Mouse (Mus musculus) CH12.LX (cell line): ENCODE results near the gene Tnfrsf4. TPM values are rescaled to one million over a fixed set of nuclear protein-coding genes. Genes with fewer than 3 reads are reported as not detected.
A peak's percentile ranks its signal among the peaks of the same experiment; 100 is the strongest.

Experiments used
- DNase-seq: peaks from one replicate; pipeline ENCODE4 v3.0.0-alpha.2; 2013; ENCODE audit errors: extremely low read depth
- H3K27ac ChIP-seq: 2 replicates; pipeline ENCODE4 v1.5.1; 2012; ENCODE audit warnings: low read depth, mild to moderate bottlenecking, control low read depth, moderate library complexity; ENCODE audit not compliant: insufficient read depth
- H3K27me3 ChIP-seq: replicated peaks from 2 replicates; pipeline ENCODE3; 2012; ENCODE audit warnings: inconsistent platforms
- H3K36me3 ChIP-seq, 2 experiments: replicated peaks in 1 of 2; 2 replicates each; pipeline versions ENCODE3 to v1.6.1; 2012; ENCODE audit warnings: inconsistent platforms in 1 of 2, low read length in 1 of 2, mild to moderate bottlenecking in 1 of 2, mixed read lengths in 1 of 2, moderate library complexity in 1 of 2; ENCODE audit not compliant: control insufficient read depth in 1 of 2, insufficient read depth in 1 of 2
- H3K4me1 ChIP-seq, 2 experiments: 2 replicates each; pipeline ENCODE4 v1.6.1; 2012; ENCODE audit warnings: inconsistent platforms in 1 of 2, moderate library complexity in 1 of 2; ENCODE audit not compliant: insufficient read depth in 2 of 2, control insufficient read depth in 1 of 2
- H3K4me2 ChIP-seq: 2 replicates; pipeline ENCODE4 v1.6.1; 2012; ENCODE audit warnings: low read depth, mild to moderate bottlenecking, control low read depth; ENCODE audit not compliant: poor library complexity, insufficient read depth, severe bottlenecking
- H3K4me3 ChIP-seq, 3 experiments: fragments of 150-350 bp in 1 of 3; sonication (generic) in 1 of 3; replicated peaks in 1 of 3; 2 replicates each; pipeline versions ENCODE3 to v1.5.1; 2011 to 2012; ENCODE audit warnings: low read depth in 2 of 3, low read length in 2 of 3, mild to moderate bottlenecking in 2 of 3, moderate library complexity in 2 of 3, control low read depth in 1 of 3, improper control_type of control experiment in 1 of 3, inconsistent platforms in 1 of 3, mixed read lengths in 1 of 3; ENCODE audit not compliant: poor library complexity in 1 of 3
- H3K79me2 ChIP-seq: replicated peaks from 2 replicates; pipeline ENCODE4 v1.6.1; 2012; ENCODE audit warnings: mild to moderate bottlenecking, moderate library complexity; ENCODE audit not compliant: control insufficient read depth, poor library complexity, insufficient read depth, severe bottlenecking; ENCODE audit errors: extremely low read depth
- H3K9ac ChIP-seq: 2 replicates; pipeline ENCODE4 v1.6.1; 2012; ENCODE audit warnings: low read depth, mild to moderate bottlenecking, control low read depth, moderate library complexity; ENCODE audit not compliant: insufficient read depth
- H3K9me3 ChIP-seq: replicated peaks from 2 replicates; pipeline ENCODE3; 2012; ENCODE audit warnings: low read length, inconsistent platforms, mixed read lengths
- BHLHE40 ChIP-seq: IDR thresholded peaks from 2 replicates; pipeline ENCODE4 v1.6.1; 2011; ENCODE audit warnings: mild to moderate bottlenecking, low read depth, low read length, improper control_type of control experiment
- CHD1 ChIP-seq: IDR thresholded peaks from 2 replicates; pipeline ENCODE4 v1.6.1; 2012; ENCODE audit warnings: low read depth, low read length, improper control_type of control experiment, inconsistent platforms
- CHD2 ChIP-seq: IDR thresholded peaks from 2 replicates; pipeline ENCODE4 v1.6.1; 2011; ENCODE audit warnings: low read length, improper control_type of control experiment
- ELF1 ChIP-seq: IDR thresholded peaks from 2 replicates; pipeline ENCODE4 v1.6.1; 2014; ENCODE audit warnings: low read depth, mild to moderate bottlenecking, inconsistent platforms, low read length, improper control_type of control experiment
- EP300 ChIP-seq: IDR thresholded peaks from 2 replicates; pipeline ENCODE4 v1.6.1; 2011; ENCODE audit warnings: low read length, improper control_type of control experiment
- ETS1 ChIP-seq: conservative IDR thresholded peaks from 2 replicates; pipeline ENCODE4 v1.6.1; 2012; ENCODE audit warnings: low read depth, mild to moderate bottlenecking, inconsistent platforms, low read length, improper control_type of control experiment, moderate library complexity
- GABPA ChIP-seq: IDR thresholded peaks from 2 replicates; pipeline ENCODE4 v1.6.1; 2012; ENCODE audit warnings: low read depth, low read length, improper control_type of control experiment, inconsistent platforms; ENCODE audit not compliant: insufficient replicate concordance
- HCFC1 ChIP-seq: IDR thresholded peaks from 2 replicates; pipeline ENCODE4 v1.6.1; 2012; ENCODE audit warnings: low read depth, mild to moderate bottlenecking, inconsistent platforms, low read length, improper control_type of control experiment
- IRF4 ChIP-seq: IDR thresholded peaks from 2 replicates; pipeline ENCODE4 v1.6.1; 2014; ENCODE audit warnings: low read depth, mild to moderate bottlenecking, inconsistent platforms, low read length, improper control_type of control experiment
- JUND ChIP-seq: conservative IDR thresholded peaks from 2 replicates; pipeline ENCODE4 v1.6.1; 2011; ENCODE audit warnings: low read depth, low read length, improper control_type of control experiment
- MAFK ChIP-seq: IDR thresholded peaks from 2 replicates; pipeline ENCODE4 v1.6.1; 2011; ENCODE audit warnings: low read length, improper control_type of control experiment; ENCODE audit not compliant: insufficient replicate concordance
- MAX ChIP-seq: IDR thresholded peaks from 2 replicates; pipeline ENCODE4 v1.6.1; 2011; ENCODE audit warnings: low read length, improper control_type of control experiment
- MAZ ChIP-seq: IDR thresholded peaks from 2 replicates; pipeline ENCODE4 v1.6.1; 2012; ENCODE audit warnings: low read depth, mild to moderate bottlenecking, inconsistent platforms, low read length, improper control_type of control experiment, moderate library complexity
- NELFE ChIP-seq: IDR thresholded peaks from 2 replicates; pipeline ENCODE4 v1.6.1; 2011; ENCODE audit warnings: low read depth, low read length, improper control_type of control experiment
- PAX5 ChIP-seq: IDR thresholded peaks from 2 replicates; pipeline ENCODE4 v1.6.1; 2012; ENCODE audit warnings: low read length, inconsistent platforms, mixed read lengths
- POLR2AphosphoS2 ChIP-seq: IDR thresholded peaks from 2 replicates; pipeline ENCODE4 v1.6.1; 2011; ENCODE audit warnings: low read depth, low read length, improper control_type of control experiment
- RCOR1 ChIP-seq: conservative IDR thresholded peaks from 2 replicates; pipeline ENCODE4 v1.6.1; 2012; ENCODE audit warnings: low read depth, mild to moderate bottlenecking, inconsistent platforms, low read length, improper control_type of control experiment
- SIN3A ChIP-seq: IDR thresholded peaks from 2 replicates; pipeline ENCODE4 v1.6.1; 2012; ENCODE audit warnings: low read length, improper control_type of control experiment, inconsistent platforms
- TBP ChIP-seq: conservative IDR thresholded peaks from 2 replicates; pipeline ENCODE4 v1.6.1; 2011; ENCODE audit warnings: low read depth, low read length, improper control_type of control experiment
- UBTF ChIP-seq: IDR thresholded peaks from 2 replicates; pipeline ENCODE4 v1.6.1; 2012; ENCODE audit warnings: low read depth, mild to moderate bottlenecking, inconsistent platforms, low read length, improper control_type of control experiment, moderate library complexity
- USF1 ChIP-seq: IDR thresholded peaks from 2 replicates; pipeline ENCODE4 v1.6.1; 2014; ENCODE audit warnings: low read depth, mild to moderate bottlenecking, inconsistent platforms, low read length, improper control_type of control experiment
- ZC3H11A ChIP-seq: IDR thresholded peaks from 2 replicates; pipeline ENCODE4 v1.6.1; 2012; ENCODE audit warnings: low read depth, mild to moderate bottlenecking, inconsistent platforms, low read length, improper control_type of control experiment
- ZKSCAN1 ChIP-seq: IDR thresholded peaks from 2 replicates; pipeline ENCODE4 v1.6.1; 2012; ENCODE audit warnings: low read depth, inconsistent platforms, low read length, improper control_type of control experiment, borderline replicate concordance
- ZMIZ1 ChIP-seq: IDR thresholded peaks from 2 replicates; pipeline ENCODE4 v1.6.1; 2012; ENCODE audit warnings: low read depth, mild to moderate bottlenecking, inconsistent platforms, low read length, improper control_type of control experiment
- ZNF384 ChIP-seq: IDR thresholded peaks from 2 replicates; pipeline ENCODE4 v1.6.1; 2012; ENCODE audit warnings: low read depth, low read length, improper control_type of control experiment, inconsistent platforms
- dilution Hi-C: fragments of 300-500 bp; cut with MboI; formaldehyde crosslinking; loops from 2 replicates; pipeline ENCODE4 v1.14.3; 2020; ENCODE audit warnings: low sequenced_read_pairs; ENCODE audit not compliant: extremely low pct_unique_long_range_greater_than_20kb, extremely low pct_ligation_motif_present
- in situ Hi-C: fragments of 300-500 bp; cut with MboI; formaldehyde crosslinking; loops from 3 replicates; pipeline ENCODE4 v1.14.3; 2019; ENCODE audit warnings: low sequenced_read_pairs, low pct_ligation_motif_present, low pct_unique_long_range_greater_than_20kb, mixed read lengths
- polyA plus RNA-seq: library from polyadenylated mRNA; unstranded; fragments of >175 nt; gene quantifications from 2 replicates; pipeline ENCODE4 v1.2.1, GENCODE M21; 2012; ENCODE audit warnings: low read depth; ENCODE audit not compliant: insufficient read length
- total RNA-seq, 2 experiments: library from RNA; depleted of rRNA; stranded (reverse); fragments of 300-350 nt in 1 of 2; fragments of >200 nt in 1 of 2; gene quantifications; 2 replicates each; pipeline ENCODE4 v1.2.3; 2012 to 2014

Tnfrsf4 gene
- total and polyA plus RNA-seq, 3 experiments: 28.2 to 86.1 (median 81.1) TPM

DNA sequence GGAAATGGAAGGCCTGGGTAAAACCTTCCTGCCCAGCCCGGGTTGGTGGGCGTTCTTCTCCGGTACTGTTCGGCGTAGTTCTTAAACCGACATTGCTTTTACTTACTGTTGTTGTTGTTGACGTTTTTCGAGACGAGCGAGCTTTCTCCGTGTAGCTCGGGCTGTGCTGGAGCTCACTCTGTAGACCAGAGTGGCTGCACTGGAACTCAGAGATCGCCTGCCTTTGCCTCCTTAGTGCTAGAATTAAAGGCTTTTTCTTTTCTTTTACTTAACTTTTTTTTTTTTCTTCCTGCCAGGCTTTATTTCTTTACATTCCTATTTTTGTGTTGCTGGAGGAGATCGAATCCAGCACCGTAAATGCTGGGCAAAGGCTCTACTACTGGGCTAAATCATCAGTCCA, 20.0 kb upstream of the Tnfrsf4 start:
- Histone ChIP-seq H3K27ac (peak overlapping the region; percentile 85), H3K36me3 (peaks cover 24 to 50% of the 10 kb centered on the region in 2 experiments), H3K4me3 (peak overlapping the region; percentile 81 to 99 (median 89)), H3K79me2 (peaks cover 48% of the 10 kb centered on the region), H3K4me2 (peak overlapping the region; percentile 69), H3K9ac (peak overlapping the region; percentile 84), H3K9me3 (peaks cover 4% of the 10 kb centered on the region), H3K27me3 (no peaks in the 10 kb centered on the region), H3K4me1 (peaks cover 11 to 41% of the 10 kb centered on the region in 2 experiments)
- no peak for DNase-seq
- TF ChIP-seq NELFE (no peak), ELF1 (no peak), PAX5 (no peak), ZC3H11A (no peak), SIN3A (no peak), JUND (no peak), ZMIZ1 (no peak)
- in situ Hi-C loops: no loop called here
- dilution Hi-C loops: no loop called here

DNA sequence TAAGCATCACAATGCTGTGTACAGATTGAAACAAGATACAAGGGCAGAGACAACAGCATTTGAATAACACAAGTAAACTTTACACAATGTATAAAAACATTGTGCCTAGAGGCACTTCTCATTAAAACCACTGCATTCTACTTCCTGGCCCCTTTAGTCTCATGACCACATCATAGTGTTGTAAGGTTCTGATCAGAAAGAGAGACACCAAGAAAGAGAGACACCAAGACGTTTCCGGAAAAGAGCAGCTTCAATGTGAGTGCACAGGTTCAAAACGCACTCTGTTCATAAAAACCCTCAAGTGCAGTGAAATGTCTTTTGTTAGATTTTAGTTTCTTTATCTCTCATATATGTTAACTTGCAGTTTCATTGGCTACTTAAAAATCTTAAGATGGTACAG, 9.5 kb upstream of the Tnfrsf4 start:
- Histone ChIP-seq H3K4me3 (no peak overlapping the region), H3K9me3 (no peaks in the 10 kb centered on the region), H3K79me2 (no peaks in the 10 kb centered on the region; the same call in 1 of the 2 replicates), H3K9ac (no peak overlapping the region), H3K27ac (no peak overlapping the region), H3K27me3 (no peaks in the 10 kb centered on the region), H3K36me3 (peaks cover 79 to 90% of the 10 kb centered on the region in 2 experiments), H3K4me1 (peaks cover 3 to 14% of the 10 kb centered on the region in 2 experiments; a peak in 3 of 4 replicates), H3K4me2 (no peak overlapping the region)
- no peak for DNase-seq
- TF ChIP-seq CHD1: no peak
- no peak for TF ChIP-seq BHLHE40
- no peak for TF ChIP-seq POLR2AphosphoS2
- TF ChIP-seq ELF1: no peak
- no peak for TF ChIP-seq TBP
- TF ChIP-seq RCOR1: no peak
- in situ Hi-C loops: no loop called here
- dilution Hi-C loops: no loop called here

DNA sequence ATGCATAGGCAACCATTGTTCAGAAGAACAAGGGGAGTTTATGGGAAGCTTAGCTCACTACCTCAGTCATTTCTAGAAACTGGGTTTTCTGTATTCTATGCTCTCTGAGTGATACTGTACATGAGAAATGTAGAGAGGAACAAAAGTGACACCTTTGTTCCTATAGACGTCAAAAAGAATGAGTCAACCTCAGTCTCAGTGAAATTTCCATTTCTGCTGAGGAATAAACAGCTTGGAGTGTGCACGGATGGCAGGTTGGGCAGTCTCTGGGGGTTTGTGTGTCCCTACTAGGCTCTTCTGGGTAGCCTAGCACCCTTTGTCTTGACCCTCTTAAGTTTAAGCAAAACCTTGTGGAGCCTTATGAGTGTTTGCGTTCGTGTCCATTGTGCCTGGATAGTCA, 5.3 kb upstream of the Tnfrsf4 start:
- H3K4me2 ChIP-seq: no peak overlapping the region
- in situ Hi-C loops: no loop called here
- no peak overlapping the region for H3K9ac ChIP-seq
- no peak overlapping the region for H3K4me3 ChIP-seq
- peaks cover 67 to 91% of the 10 kb centered on the region in 2 experiments for H3K36me3 ChIP-seq
- dilution Hi-C loops: no loop called here
- H3K79me2 ChIP-seq: no peaks in the 10 kb centered on the region; the same call in 1 of the 2 replicates
- H3K4me1 ChIP-seq: peaks cover 9 to 38% of the 10 kb centered on the region in 2 experiments
- no peak for DNase-seq
- H3K27ac ChIP-seq: peak overlapping the region; percentile 69
- no peaks in the 10 kb centered on the region for H3K9me3 ChIP-seq
- no peaks in the 10 kb centered on the region for H3K27me3 ChIP-seq
- TF ChIP-seq MAX: no peak; the same call in 1 of the 2 replicates
- peak; percentile 95 for TF ChIP-seq JUND
- peak; percentile 83; the same call in 1 of the 2 replicates for TF ChIP-seq SIN3A
- TF ChIP-seq USF1: no peak
- TF ChIP-seq ZC3H11A: no peak
- TF ChIP-seq UBTF: no peak
- TF ChIP-seq HCFC1: peak; percentile 23; the same call in 1 of the 2 replicates
- no peak for TF ChIP-seq GABPA
- 0 out of 2 replicates have a peak, but pooled peaks have one; percentile 31 for TF ChIP-seq MAFK
- peak; percentile 18; the same call in 1 of the 2 replicates for TF ChIP-seq ZKSCAN1
- no peak for TF ChIP-seq ZNF384
- TF ChIP-seq CHD2: peak; percentile 76
- TF ChIP-seq IRF4: peak; percentile 94
- peak; percentile 97 for TF ChIP-seq ETS1
- peak; percentile 70; the same call in 1 of the 2 replicates for TF ChIP-seq MAZ
- peak; percentile 12; the same call in 1 of the 2 replicates for TF ChIP-seq ELF1
- peak; percentile 81 for TF ChIP-seq BHLHE40
- TF ChIP-seq EP300: peak; percentile 95
